Mouse (Mus musculus) MEL (cell line): Measurements from ENCODE around the gene Rps6ka2. TPM values are rescaled to one million over a fixed set of nuclear protein-coding genes. Genes with fewer than 3 reads are reported as not detected.

ENCODE experiments used
- DNase-seq: peaks from one replicate; pipeline ENCODE4 v3.0.0; 2011; ENCODE audit warnings: low read depth, low spot score
- H3K27ac ChIP-seq: 2 replicates; pipeline ENCODE4 v1.5.1; 2012; ENCODE audit warnings: low read depth, mild to moderate bottlenecking, control low read depth, low read length, moderate library complexity; ENCODE audit not compliant: control insufficient read depth
- H3K27me3 ChIP-seq, 2 experiments: fragments of 150-350 bp in 1 of 2; sonication (generic) in 1 of 2; 2 replicates each; pipeline ENCODE4 v1.6.1; 2012; ENCODE audit warnings: low read length in 2 of 2, mild to moderate bottlenecking in 2 of 2, improper control_type of control experiment in 1 of 2, moderate library complexity in 1 of 2; ENCODE audit not compliant: insufficient read depth in 2 of 2, control insufficient read depth in 1 of 2
- H3K36me3 ChIP-seq, 2 experiments: 2 replicates each; pipeline ENCODE4 v1.6.1; 2012 to 2014; ENCODE audit warnings: low read length in 2 of 2, improper control_type of control experiment in 1 of 2, inconsistent platforms in 1 of 2, mild to moderate bottlenecking in 1 of 2; ENCODE audit not compliant: insufficient read depth in 2 of 2, control insufficient read depth in 1 of 2
- H3K4me1 ChIP-seq, 2 experiments: fragments of 150-350 bp in 1 of 2; sonication (generic) in 1 of 2; 2 replicates each; pipeline ENCODE4 v1.6.1; 2012; ENCODE audit warnings: low read length in 2 of 2, improper control_type of control experiment in 1 of 2, mild to moderate bottlenecking in 1 of 2; ENCODE audit not compliant: insufficient read depth in 2 of 2, control insufficient read depth in 1 of 2
- H3K4me3 ChIP-seq, 2 experiments: fragments of 150-350 bp in 1 of 2; sonication (generic) in 1 of 2; 2 replicates each; pipeline ENCODE4 v1.5.1; 2012; ENCODE audit warnings: low read depth in 2 of 2, low read length in 2 of 2, mild to moderate bottlenecking in 2 of 2, moderate library complexity in 2 of 2, control low read depth in 1 of 2, improper control_type of control experiment in 1 of 2; ENCODE audit not compliant: control insufficient read depth in 1 of 2, insufficient read depth in 1 of 2
- H3K79me2 ChIP-seq: 2 replicates; pipeline ENCODE4 v1.6.1; 2012; ENCODE audit warnings: mild to moderate bottlenecking, low read length, moderate library complexity; ENCODE audit not compliant: control insufficient read depth, poor library complexity, insufficient read depth
- H3K9ac ChIP-seq: 2 replicates; pipeline ENCODE4 v1.6.1; 2012; ENCODE audit warnings: low read depth, mild to moderate bottlenecking, control low read depth, low read length, moderate library complexity; ENCODE audit not compliant: control insufficient read depth, poor library complexity, severe bottlenecking
- H3K9me3 ChIP-seq: fragments of 150-350 bp; sonication (generic); replicated peaks from 2 replicates; pipeline ENCODE4 v1.6.1; 2012; ENCODE audit warnings: mild to moderate bottlenecking, low read length, improper control_type of control experiment, moderate library complexity; ENCODE audit not compliant: insufficient read depth
- BHLHE40 ChIP-seq: IDR thresholded peaks from 2 replicates; pipeline ENCODE4 v1.6.1; 2012; ENCODE audit warnings: low read depth, mild to moderate bottlenecking, inconsistent platforms, low read length, improper control_type of control experiment, borderline replicate concordance
- CTCF ChIP-seq, 3 experiments: IDR thresholded peaks in 2 of 3; conservative IDR thresholded peaks in 1 of 3; 2 replicates each; pipeline ENCODE4 v1.5.1; 2011 to 2012; ENCODE audit warnings: low read length in 3 of 3, low read depth in 2 of 3, mild to moderate bottlenecking in 2 of 3, improper control_type of control experiment in 1 of 3, inconsistent platforms in 1 of 3, mixed read lengths in 1 of 3, moderate library complexity in 1 of 3; ENCODE audit not compliant: control insufficient read depth in 1 of 3, insufficient read depth in 1 of 3, poor library complexity in 1 of 3, severe bottlenecking in 1 of 3
- EP300 ChIP-seq, 2 experiments: IDR thresholded peaks; 2 replicates each; pipeline ENCODE4 v1.6.1; 2011; ENCODE audit warnings: improper control_type of control experiment in 2 of 2, low read length in 2 of 2, low read depth in 1 of 2, mild to moderate bottlenecking in 1 of 2
- ETS1 ChIP-seq: IDR thresholded peaks from 2 replicates; pipeline ENCODE4 v1.6.1; 2012; ENCODE audit warnings: low read depth, mild to moderate bottlenecking, inconsistent platforms, low read length, improper control_type of control experiment, moderate library complexity
- GATA1 ChIP-seq: IDR thresholded peaks from 2 replicates; pipeline ENCODE4 v1.6.1; 2011; ENCODE audit warnings: low read depth, low read length, improper control_type of control experiment
- KAT2A ChIP-seq: conservative IDR thresholded peaks from 2 replicates; pipeline ENCODE4 v1.6.1; 2012; ENCODE audit warnings: low read depth, low read length, improper control_type of control experiment, inconsistent platforms
- MAX ChIP-seq: IDR thresholded peaks from 2 replicates; pipeline ENCODE4 v1.6.1; 2011; ENCODE audit warnings: low read length, improper control_type of control experiment
- MXI1 ChIP-seq: IDR thresholded peaks from 2 replicates; pipeline ENCODE4 v1.6.1; 2011; ENCODE audit warnings: mild to moderate bottlenecking, low read depth, low read length, improper control_type of control experiment
- MYB ChIP-seq: IDR thresholded peaks from 2 replicates; pipeline ENCODE4 v1.6.1; 2011; ENCODE audit warnings: mild to moderate bottlenecking, low read depth, low read length, improper control_type of control experiment
- MYC ChIP-seq: IDR thresholded peaks from 2 replicates; pipeline ENCODE4 v1.6.1; 2011; ENCODE audit warnings: low read depth, mild to moderate bottlenecking, low read length, improper control_type of control experiment, moderate library complexity
- NRF1 ChIP-seq: IDR thresholded peaks from 2 replicates; pipeline ENCODE4 v1.6.1; 2014; ENCODE audit warnings: low read depth, mild to moderate bottlenecking, inconsistent platforms, low read length, improper control_type of control experiment, moderate library complexity; ENCODE audit not compliant: poor library complexity, insufficient read depth, severe bottlenecking
- POLR2A ChIP-seq, 2 experiments: IDR thresholded peaks; 2 replicates each; pipeline ENCODE4 v1.6.1; 2011 to 2012; ENCODE audit warnings: low read length in 2 of 2, mild to moderate bottlenecking in 2 of 2, control low read depth in 1 of 2, improper control_type of control experiment in 1 of 2, low read depth in 1 of 2, moderate library complexity in 1 of 2; ENCODE audit not compliant: control insufficient read depth in 1 of 2, insufficient read depth in 1 of 2, poor library complexity in 1 of 2
- POLR2AphosphoS2 ChIP-seq: IDR thresholded peaks from 2 replicates; pipeline ENCODE4 v1.6.1; 2011; ENCODE audit warnings: low read length, improper control_type of control experiment
- RCOR1 ChIP-seq: IDR thresholded peaks from 2 replicates; pipeline ENCODE4 v1.6.1; 2012; ENCODE audit warnings: low read depth, mild to moderate bottlenecking, inconsistent platforms, low read length, improper control_type of control experiment
- SIN3A ChIP-seq: IDR thresholded peaks from 2 replicates; pipeline ENCODE4 v1.6.1; 2012; ENCODE audit warnings: low read length, improper control_type of control experiment, inconsistent platforms
- USF2 ChIP-seq, 2 experiments: IDR thresholded peaks; 2 replicates each; pipeline ENCODE4 v1.6.1; 2011 to 2012; ENCODE audit warnings: improper control_type of control experiment in 2 of 2, low read length in 2 of 2, borderline replicate concordance in 1 of 2, inconsistent platforms in 1 of 2, low read depth in 1 of 2, mild to moderate bottlenecking in 1 of 2; ENCODE audit not compliant: insufficient read depth in 1 of 2
- ZKSCAN1 ChIP-seq: IDR thresholded peaks from 2 replicates; pipeline ENCODE4 v1.6.1; 2012; ENCODE audit warnings: low read depth, mild to moderate bottlenecking, inconsistent platforms, low read length, improper control_type of control experiment, moderate library complexity
- polyA plus RNA-seq, 2 experiments: library from polyadenylated mRNA; stranded (reverse) in 1 of 2; unstranded in 1 of 2; fragments of >175 nt in 1 of 2; fragments of >200 nt in 1 of 2; gene quantifications; 2 replicates each; pipeline versions ENCODE4 v1.2.1 to v1.2.4; 2012; ENCODE audit warnings: low replicate concordance in 2 of 2, low read depth in 1 of 2; ENCODE audit not compliant: insufficient read length in 2 of 2, insufficient read depth in 1 of 2, missing spikeins in 1 of 2
- total RNA-seq: library from RNA; depleted of rRNA; stranded (reverse); fragments of 300-350 nt; gene quantifications from 2 replicates; pipeline ENCODE4 v1.2.3, GENCODE M21; 2012

Rps6ka2 gene
- total and polyA plus RNA-seq, 3 experiments: 6.0 to 11.2 TPM; not detected in 1

GRCm38 (mm10) chr17:7262056-7262455 is 92.1 kb downstream of the Rps6ka2 start:
- Histone ChIP-seq H3K4me3 (no peak overlapping the region), H3K27ac (no peak overlapping the region), H3K36me3 (no peaks in the 10 kb centered on the region), H3K27me3 (no peaks in the 10 kb centered on the region), H3K9me3 (no peaks in the 10 kb centered on the region), H3K79me2 (no peaks in the 10 kb centered on the region), H3K4me1 (no peaks in the 10 kb centered on the region), H3K9ac (no peak overlapping the region)
- TF ChIP-seq CTCF (IDR thresholded peaks at IDR 0.05 in 2 of 3, conservative IDR thresholded peaks at IDR 0.05 in 1 of 3; ENCODE audit: control insufficient read depth in 1 of 3, insufficient read depth in 1 of 3, low read depth in 2 of 3, low read length in 3 of 3, poor library complexity in 1 of 3, severe bottlenecking in 1 of 3): no peak
- no peak for TF ChIP-seq MYB
- no peak for DNase-seq

- Histone ChIP-seq H3K9ac (no peak overlapping the region), H3K36me3 (no peaks in the 10 kb centered on the region), H3K4me1 (no peaks in the 10 kb centered on the region), H3K27ac (no peak overlapping the region), H3K27me3 (no peaks in the 10 kb centered on the region), H3K4me3 (no peak overlapping the region), H3K9me3 (no peaks in the 10 kb centered on the region)
- TF ChIP-seq MYC: no peak
- no peak for TF ChIP-seq SIN3A
- no peak for TF ChIP-seq NRF1
- TF ChIP-seq BHLHE40: no peak
- no peak for TF ChIP-seq RCOR1
- TF ChIP-seq ETS1: no peak
- TF ChIP-seq GATA1: no peak
- no peak for TF ChIP-seq KAT2A
- TF ChIP-seq MYB: no peak
- TF ChIP-seq EP300 (IDR thresholded peaks at IDR 0.05; ENCODE audit: low read depth in 1 of 2, low read length in 2 of 2): no peak
- no peak for TF ChIP-seq POLR2A (IDR thresholded peaks at IDR 0.05; ENCODE audit: control insufficient read depth in 1 of 2, insufficient read depth in 1 of 2, low read depth in 1 of 2, low read length in 2 of 2, poor library complexity in 1 of 2)
- no peak for TF ChIP-seq USF2 (IDR thresholded peaks at IDR 0.05; ENCODE audit: borderline replicate concordance in 1 of 2, insufficient read depth in 1 of 2, low read depth in 1 of 2, low read length in 2 of 2)
- no peak for TF ChIP-seq POLR2AphosphoS2
- no peak for TF ChIP-seq MXI1
- no peak for TF ChIP-seq MAX
- TF ChIP-seq ZKSCAN1: no peak
- TF ChIP-seq, all 39 proteins: peak for 0
- no peaks in the 10 kb centered on the region for H3K79me2 ChIP-seq
- DNase-seq: no peak
These were observed 92.7 kb downstream of the Rps6ka2 start for GRCm38 (mm10) chr17:7262620-7263019.
